Mouse (Mus musculus) liver, embryonic 14.5 days (tissue): ENCODE results near the gene Fat3. TPM values are rescaled to one million over a fixed set of nuclear protein-coding genes. Genes with fewer than 3 reads are reported as not detected.
A peak's percentile ranks its signal among the peaks of the same experiment; 100 is the strongest.

Experiments used
- ATAC-seq: fragments of 200-750 bp; cut with Nextera tagmentation; 2 replicates; pipeline ENCODE4 v1.8.0; 2017; ENCODE audit warnings: moderate number of reproducible peaks, mild to moderate bottlenecking, moderate library complexity; ENCODE audit not compliant: insufficient read depth
- DNase-seq, 3 experiments: peaks; one replicate each; pipeline ENCODE4 v3.0.0-alpha.2; 2012 to 2013; ENCODE audit warnings: low read depth in 3 of 3, low spot score in 3 of 3
- H3K27ac ChIP-seq: fragments of 300-500 bp; sonication (generic); 2 replicates; pipeline ENCODE4 v1.5.1; 2014; ENCODE audit warnings: moderate library complexity, mild to moderate bottlenecking, control low read depth, inconsistent platforms
- H3K27me3 ChIP-seq: fragments of 300-500 bp; sonication (generic); 2 replicates; pipeline ENCODE4 v1.6.1; 2014; ENCODE audit warnings: mild to moderate bottlenecking, low read length, moderate library complexity; ENCODE audit not compliant: control insufficient read depth, insufficient read depth
- H3K36me3 ChIP-seq: fragments of 300-500 bp; sonication (generic); replicated peaks from 2 replicates; pipeline ENCODE4 v1.6.1; 2014; ENCODE audit warnings: low read depth; ENCODE audit not compliant: control insufficient read depth, insufficient read depth
- H3K4me1 ChIP-seq, 2 experiments: fragments of 200-500 bp in 1 of 2; fragments of 300-500 bp in 1 of 2; sonication (generic) in 1 of 2; replicated peaks; 2 replicates each; pipeline ENCODE4 v1.6.1; 2012 to 2014; ENCODE audit warnings: antibody characterized with exemption in 1 of 2, inconsistent platforms in 1 of 2, low read length in 1 of 2; ENCODE audit not compliant: control insufficient read depth in 2 of 2, insufficient read depth in 2 of 2
- H3K4me2 ChIP-seq: fragments of 300-500 bp; sonication (generic); 2 replicates; pipeline ENCODE4 v1.6.1; 2014; ENCODE audit warnings: low read depth, mild to moderate bottlenecking, control low read depth, moderate library complexity
- H3K4me3 ChIP-seq, 2 experiments: fragments of 200-500 bp in 1 of 2; fragments of 300-500 bp in 1 of 2; sonication (generic) in 1 of 2; 2 replicates each; pipeline ENCODE4 v1.5.1; 2012 to 2014; ENCODE audit warnings: low read depth in 2 of 2, low read length in 2 of 2, mild to moderate bottlenecking in 2 of 2, control low read depth in 1 of 2, inconsistent platforms in 1 of 2, moderate library complexity in 1 of 2; ENCODE audit not compliant: insufficient read depth in 1 of 2
- H3K9ac ChIP-seq: fragments of 300-500 bp; sonication (generic); replicated peaks from 2 replicates; pipeline ENCODE4 v1.6.1; 2014; ENCODE audit warnings: mild to moderate bottlenecking, control low read depth, moderate library complexity
- H3K9me3 ChIP-seq: fragments of 300-500 bp; sonication (generic); 2 replicates; pipeline ENCODE4 v1.6.1; 2016; ENCODE audit warnings: low read length, mixed read lengths; ENCODE audit not compliant: control insufficient read depth
- CTCF ChIP-seq: IDR thresholded peaks from 2 replicates; pipeline ENCODE4 v1.5.1; 2016; ENCODE audit warnings: antibody characterized with exemption, low read depth, control low read depth
- EP300 ChIP-seq: IDR thresholded peaks from 2 replicates; pipeline ENCODE4 v1.6.1; 2016; ENCODE audit warnings: antibody characterized with exemption, low read depth
- WGBS: fragments of 180-500 bp; shearing (Covaris S2); extraction: QIAGEN DNeasy Blood & Tissue Kit; methylation state at CpG from one replicate; pipeline ENCODE4 v1.1.7; 2014; ENCODE audit not compliant: insufficient replicate concordance; 5-methylcytosine and 5-hydroxymethylcytosine counted together
- polyA plus RNA-seq, 2 experiments: library from polyadenylated mRNA; depleted of rRNA in 1 of 2; stranded (reverse) in 1 of 2; unstranded in 1 of 2; fragments of >200 nt; fragmentation: Nextera tagmentation in 1 of 2; extraction: Ambion mirVana in 1 of 2; gene quantifications; 2 replicates each; pipeline versions ENCODE4 v1.2.1 to v1.2.3; 2012 to 2014

Fat3 gene
- polyA plus RNA-seq, 2 experiments: 0.06 TPM; not detected in 1

GRCm38 (mm10) chr9:16226545-16226944 is 274.5 kb downstream of the Fat3 start:
- no peak for TF ChIP-seq CTCF
- TF ChIP-seq EP300: no peak
- no peak overlapping the region for H3K4me2 ChIP-seq
- H3K9ac ChIP-seq: no peak overlapping the region
- no peak for ATAC-seq
- no peaks in the 10 kb centered on the region for H3K36me3 ChIP-seq
- DNase-seq: no peak
- peaks cover 0 to 10% of the 10 kb centered on the region in 2 experiments for H3K4me1 ChIP-seq
- no peak overlapping the region for H3K27ac ChIP-seq
- no peaks in the 10 kb centered on the region for H3K9me3 ChIP-seq
- no peaks in the 10 kb centered on the region for H3K27me3 ChIP-seq
- no peak overlapping the region for H3K4me3 ChIP-seq

GRCm38 (mm10) chr9:16221885-16222284 is 279.2 kb downstream of the Fat3 start:
- no peak overlapping the region for H3K4me2 ChIP-seq
- no peak overlapping the region for H3K27ac ChIP-seq
- H3K27me3 ChIP-seq: no peaks in the 10 kb centered on the region
- ATAC-seq (no peak), DNase-seq (no peak)
- H3K4me3 ChIP-seq: no peak overlapping the region
- H3K36me3 ChIP-seq: no peaks in the 10 kb centered on the region
- H3K9me3 ChIP-seq: no peaks in the 10 kb centered on the region
- no peak for TF ChIP-seq CTCF
- no peak for TF ChIP-seq EP300
- H3K9ac ChIP-seq: no peak overlapping the region
- 63% methylated on average over 5 of the region's 5 CpGs for WGBS
- H3K4me1 ChIP-seq: peaks cover 0 to 2% of the 10 kb centered on the region in 2 experiments; a peak in 2 of 4 replicates

- DNase-seq: peak in 1 of 3 experiments; percentile 33
- Histone ChIP-seq H3K4me2 (no peak overlapping the region), H3K9me3 (no peaks in the 10 kb centered on the region), H3K9ac (no peak overlapping the region), H3K4me3 (no peak overlapping the region), H3K36me3 (no peaks in the 10 kb centered on the region), H3K27ac (no peak overlapping the region; the same call in none of the 2 replicates), H3K4me1 (peaks cover 32% of the 10 kb centered on the region in 2 experiments), H3K27me3 (no peaks in the 10 kb centered on the region)
- no peak for ATAC-seq
- WGBS: 21% methylated on average over 6 of the region's 6 CpGs
- TF ChIP-seq EP300 (no peak), CTCF (no peak)
Observed at GRCm38 (mm10) chr9:16216235-16216634, 284.9 kb downstream of the Fat3 start.

GRCm38 (mm10) chr9:16214731-16215681 is 286.1 kb downstream of the Fat3 start:
- Histone ChIP-seq H3K9me3 (no peaks in the 10 kb centered on the region), H3K4me2 (peak overlapping the region; percentile 44), H3K27me3 (no peaks in the 10 kb centered on the region), H3K9ac (peak overlapping the region; percentile 37; the same call in 1 of the 2 replicates), H3K4me3 (no peak overlapping the region), H3K36me3 (no peaks in the 10 kb centered on the region), H3K4me1 (peaks cover 32% of the 10 kb centered on the region in 2 experiments), H3K27ac (peak overlapping the region; percentile 45)
- ATAC-seq: peak; percentile 84
- peak; percentile 60 for TF ChIP-seq EP300
- TF ChIP-seq CTCF: no peak
- DNase-seq: peak; percentile 51 to 59 (median 58)
- 11% methylated on average over 7 of the region's 7 CpGs for WGBS

GRCm38 (mm10) chr9:16213324-16213723 is 287.8 kb downstream of the Fat3 start:
- WGBS: 4% methylated on average over 1 of the region's 1 CpGs
- no peak for DNase-seq
- Histone ChIP-seq H3K4me1 (peaks cover 32% of the 10 kb centered on the region in 2 experiments), H3K27ac (no peak overlapping the region), H3K4me2 (no peak overlapping the region), H3K4me3 (no peak overlapping the region), H3K9me3 (no peaks in the 10 kb centered on the region), H3K27me3 (no peaks in the 10 kb centered on the region), H3K9ac (no peak overlapping the region), H3K36me3 (no peaks in the 10 kb centered on the region)
- peak; percentile 14; the same call in 1 of the 2 replicates for TF ChIP-seq EP300
- no peak for TF ChIP-seq CTCF
- ATAC-seq: no peak
